ENCODE assay signal across 9 mouse cellular contexts in genomic region chr11:102403657-102404056, GRCm38 (mm10). TPM values are rescaled to one million over a fixed set of nuclear protein-coding genes. Genes with fewer than 3 reads are reported as not detected.
"Had no signal": no experiment of that assay in that cellular context is flagged by ENCODE, and none has a peak within 500 bp of the region (broad histone marks: within the 10 kb centered on the region; RNA-seq: fewer than 3 reads in every experiment).

No protein-coding gene starts in this region.

- H3K27ac ChIP-seq: midbrain, embryonic 12.5 days; neural tube, embryonic 13.5 days had no signal

- DNase-seq: lung, adult 18-20 months; retina, postnatal 1 day; thymus, postnatal 36 days had no signal

- H3K9ac ChIP-seq: midbrain, embryonic 12.5 days had no signal

- H3K4me3 ChIP-seq: layer of hippocampus, adult 2 months; midbrain, embryonic 12.5 days; neural tube, embryonic 13.5 days had no signal

- H3K9me3 ChIP-seq: midbrain, embryonic 12.5 days; neural tube, embryonic 13.5 days had no signal

- ATAC-seq: intestine, embryonic 16.5 days; midbrain, embryonic 16.5 days had no signal

- H3K4me2 ChIP-seq: midbrain, embryonic 12.5 days; neural tube, embryonic 13.5 days had no signal

RNA-seq across cellular contexts. Expression of gene Slc4a1, which starts 37.7 kb away (rescaled TPM):
- polyA plus RNA-seq: small intestine, adult 2 months had no signal
